Mouse (Mus musculus): ENCODE results near the gene Itga9.

DNA sequence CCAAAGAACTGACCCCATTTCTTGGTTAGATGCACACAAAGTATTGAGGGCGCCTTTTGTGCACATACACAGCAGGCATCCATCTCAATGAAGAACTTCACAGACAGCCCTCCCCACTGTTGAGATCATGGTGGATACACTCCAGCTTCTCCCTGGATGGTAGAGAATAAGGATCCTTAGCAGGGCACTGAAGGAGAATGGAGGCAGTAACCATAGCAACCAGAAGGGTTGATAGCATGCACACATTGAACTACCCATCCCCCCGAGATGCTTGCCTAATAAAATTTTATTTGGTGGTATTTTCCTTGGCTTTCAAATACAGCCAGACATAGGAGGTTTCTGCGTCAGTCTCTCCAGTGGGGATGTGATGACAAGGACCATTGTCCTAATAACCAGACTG, 184.7 kb downstream of the Itga9 start:
- TF ChIP-seq CTCF (IDR thresholded peaks at IDR 0.05; ENCODE audit: low read depth, low read length), result no peak
- no peak for TF ChIP-seq POLR2A (IDR thresholded peaks at IDR 0.05; ENCODE audit: extremely low read depth, insufficient read depth, low read length)

All from liver, adult 2 months (tissue).